Mouse (Mus musculus) ES-CJ7 (cell line): ENCODE results near the gene Maml2.
A peak's percentile ranks its signal among the peaks of the same experiment; 100 is the strongest.

Source experiments
- DNase-seq: peaks from one replicate; pipeline ENCODE4 v3.0.0; 2011; ENCODE audit warnings: low read depth, low spot score

Gene Maml2

GRCm38 (mm10) chr9:13525561-13526255 is 228.0 kb downstream of the Maml2 start:
- no peak for DNase-seq

DNA sequence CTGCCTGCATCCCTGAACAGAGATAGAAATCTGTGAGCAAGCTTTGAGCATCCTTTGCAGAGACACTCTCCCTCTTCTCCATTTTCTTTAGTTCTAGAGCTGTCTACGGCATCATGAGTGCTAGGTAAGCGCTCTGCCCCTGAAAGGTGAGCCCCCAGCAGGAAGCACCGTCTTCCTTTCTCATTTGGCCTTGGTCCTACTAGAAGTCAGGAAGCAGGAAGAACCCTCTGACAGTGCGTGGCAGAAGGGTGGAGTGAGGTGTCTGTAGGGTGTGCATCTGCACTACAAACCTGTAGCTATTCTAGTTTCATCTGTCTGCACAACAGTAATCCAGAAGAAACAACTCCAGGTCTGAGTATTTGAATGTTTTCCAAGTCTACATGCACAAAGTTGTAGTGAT is 232.8 kb downstream of the Maml2 start:
- DNase-seq, result no peak

- DNase-seq, result no peak
Observed at GRCm38 (mm10) chr9:13533076-13533707, 235.4 kb downstream of the Maml2 start.

DNA sequence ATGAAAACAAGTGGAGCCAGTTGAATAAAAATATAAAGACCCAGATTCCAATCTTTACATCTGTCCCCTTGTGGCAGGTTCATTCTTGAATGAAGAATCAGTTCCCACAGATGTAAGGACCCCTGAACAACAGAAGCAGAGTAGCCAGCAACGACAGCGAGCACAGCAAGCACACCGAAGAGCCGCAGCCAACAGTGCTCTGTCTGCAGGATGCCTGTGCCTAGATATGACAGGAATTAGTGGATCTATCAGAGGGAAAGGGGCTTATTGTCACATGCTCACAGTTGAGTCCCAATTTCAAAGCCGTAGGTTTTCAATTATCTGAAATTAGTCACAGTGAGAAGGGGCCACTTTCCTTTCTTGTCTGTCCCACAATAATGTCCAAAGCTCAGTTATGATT is 238.0 kb downstream of the Maml2 start:
- DNase-seq, result no peak

- no peak for DNase-seq
Observed at GRCm38 (mm10) chr9:13536419-13537261, 238.9 kb downstream of the Maml2 start.

GRCm38 (mm10) chr9:13538200-13538599 is 240.4 kb downstream of the Maml2 start:
- DNase-seq, result no peak

DNA sequence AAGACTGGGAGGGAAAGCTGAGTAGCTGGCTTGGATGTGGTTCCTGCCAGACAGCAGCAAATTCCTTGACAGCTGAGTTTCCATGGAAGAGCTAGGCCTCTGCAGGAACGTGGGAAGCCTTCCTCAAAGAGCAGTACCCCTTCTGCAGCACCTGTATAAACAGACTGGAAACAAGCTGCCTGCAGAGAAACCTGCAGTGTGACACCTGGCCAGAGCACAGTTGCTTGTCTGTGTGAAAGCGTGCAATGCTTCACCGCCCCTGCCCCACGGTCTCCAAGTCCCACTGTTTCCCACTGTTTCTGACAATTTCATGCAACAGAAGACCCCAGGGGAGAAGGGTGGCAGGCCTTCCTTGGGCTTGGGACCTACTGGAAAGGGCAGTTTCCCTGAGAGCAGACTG is 241.8 kb downstream of the Maml2 start:
- DNase-seq, result no peak

- no peak for DNase-seq
Observed at GRCm38 (mm10) chr9:13540227-13540626, 242.5 kb downstream of the Maml2 start.

- peak; percentile 9 for DNase-seq
Observed at GRCm38 (mm10) chr9:13540781-13541180, 243.0 kb downstream of the Maml2 start.

DNA sequence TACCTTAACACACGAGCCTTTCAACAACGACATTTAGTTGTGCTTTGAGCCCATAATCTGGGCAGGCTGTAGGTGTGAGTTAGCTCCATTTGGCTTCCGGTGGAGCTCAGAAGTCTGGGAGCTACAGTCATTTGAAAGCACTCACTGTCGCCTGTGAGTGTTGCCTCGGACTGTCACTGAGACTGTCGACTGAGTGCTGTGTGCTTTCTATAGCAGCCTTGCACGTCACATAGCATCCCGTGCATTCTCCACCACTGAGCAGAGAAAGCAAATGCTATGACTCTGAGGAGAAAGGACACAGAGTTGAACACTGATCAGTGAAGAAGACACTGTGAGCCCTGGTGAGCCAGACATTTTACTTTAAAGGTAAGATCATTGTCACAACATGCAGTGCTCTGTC is 245.4 kb downstream of the Maml2 start:
- no peak for DNase-seq

DNA sequence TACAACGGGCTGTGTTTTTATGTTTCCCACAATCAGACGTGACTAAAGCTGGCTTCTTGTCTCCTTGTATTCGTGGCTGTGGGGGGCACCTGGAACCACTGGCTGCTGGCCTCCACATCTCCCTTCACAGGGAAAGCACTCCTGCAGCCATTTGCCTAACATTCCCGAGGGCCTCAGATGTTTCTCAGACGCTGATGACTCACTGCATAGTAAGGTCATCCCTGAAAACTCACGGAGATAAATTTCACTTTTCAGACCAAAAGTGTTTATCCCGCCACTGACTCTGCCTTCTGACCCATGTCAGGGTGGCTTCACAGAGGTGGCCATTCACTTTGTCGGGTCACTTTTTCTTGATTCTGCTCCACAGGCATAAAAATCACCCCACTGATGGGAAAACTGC is 246.4 kb downstream of the Maml2 start:
- no peak for DNase-seq

DNA sequence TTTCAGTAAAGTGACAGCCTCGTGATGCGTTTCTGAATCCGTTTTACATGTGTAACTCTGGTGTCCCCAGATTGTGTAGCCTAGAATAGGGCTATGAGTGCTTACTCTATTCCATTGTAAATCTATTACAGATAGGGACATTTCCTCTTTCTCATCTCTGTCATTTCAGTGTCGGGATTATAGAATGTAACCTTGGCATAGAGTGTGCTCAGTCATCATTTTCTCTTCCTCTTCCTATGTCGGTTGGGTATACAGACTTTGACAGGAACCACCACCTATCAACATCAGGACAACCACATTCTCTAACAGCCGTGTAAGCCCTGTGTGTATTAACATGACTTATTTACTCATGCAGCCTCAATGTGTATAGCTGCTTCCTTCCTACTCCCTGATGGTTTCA is 248.0 kb downstream of the Maml2 start:
- no peak for DNase-seq

- no peak for DNase-seq
Observed at GRCm38 (mm10) chr9:13549911-13550310, 252.2 kb downstream of the Maml2 start.

DNA sequence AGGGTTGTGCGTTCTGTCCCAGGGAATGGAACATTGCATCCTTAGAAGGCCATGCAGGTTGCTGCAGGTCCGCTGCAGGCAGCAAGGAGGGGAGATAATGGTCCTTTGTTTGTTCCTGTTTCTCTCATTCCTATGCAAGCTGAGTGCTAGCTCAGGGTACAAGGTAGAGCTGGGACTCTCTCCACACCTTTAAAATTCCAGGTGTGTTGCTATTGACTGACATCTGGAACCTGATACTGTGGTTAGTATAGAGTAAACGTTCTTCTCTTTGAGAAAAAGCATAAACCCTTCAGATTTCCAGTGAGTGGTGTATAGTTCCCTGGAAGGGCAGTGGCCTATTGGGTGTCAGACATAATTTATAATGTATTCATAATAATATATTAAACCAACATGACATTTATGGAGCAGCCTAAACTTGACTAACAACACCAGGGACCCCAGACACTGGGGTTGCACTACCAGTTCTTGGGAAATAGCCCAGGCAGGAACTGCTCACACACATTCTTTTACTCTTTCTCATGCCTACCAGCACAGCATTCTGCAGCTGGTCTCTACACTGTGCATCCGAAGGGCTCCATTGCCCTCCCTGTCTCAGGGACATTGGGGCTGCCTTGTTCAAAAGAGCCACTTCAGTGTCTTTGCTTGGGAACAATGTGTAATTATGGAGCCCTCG is 254.8 kb downstream of the Maml2 start:
- no peak for DNase-seq

DNA sequence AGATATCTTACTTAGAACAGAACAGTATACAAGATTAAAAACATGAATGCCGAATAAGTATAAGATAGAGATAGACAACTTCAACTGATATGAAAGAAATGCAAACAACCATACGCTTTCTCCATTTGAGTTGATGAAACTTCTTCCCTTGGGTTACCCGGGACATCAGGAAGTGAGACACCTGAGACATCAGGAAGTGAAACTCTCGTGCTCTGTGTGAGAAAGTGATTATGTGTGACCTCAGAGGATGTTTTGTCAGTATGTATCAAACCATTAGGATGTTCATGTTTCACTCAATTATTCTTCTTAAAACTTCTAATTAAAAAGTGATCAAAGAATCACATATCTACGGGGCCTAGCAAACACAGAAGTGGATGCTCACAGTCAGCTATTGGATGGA is 257.0 kb downstream of the Maml2 start:
- no peak for DNase-seq

DNA sequence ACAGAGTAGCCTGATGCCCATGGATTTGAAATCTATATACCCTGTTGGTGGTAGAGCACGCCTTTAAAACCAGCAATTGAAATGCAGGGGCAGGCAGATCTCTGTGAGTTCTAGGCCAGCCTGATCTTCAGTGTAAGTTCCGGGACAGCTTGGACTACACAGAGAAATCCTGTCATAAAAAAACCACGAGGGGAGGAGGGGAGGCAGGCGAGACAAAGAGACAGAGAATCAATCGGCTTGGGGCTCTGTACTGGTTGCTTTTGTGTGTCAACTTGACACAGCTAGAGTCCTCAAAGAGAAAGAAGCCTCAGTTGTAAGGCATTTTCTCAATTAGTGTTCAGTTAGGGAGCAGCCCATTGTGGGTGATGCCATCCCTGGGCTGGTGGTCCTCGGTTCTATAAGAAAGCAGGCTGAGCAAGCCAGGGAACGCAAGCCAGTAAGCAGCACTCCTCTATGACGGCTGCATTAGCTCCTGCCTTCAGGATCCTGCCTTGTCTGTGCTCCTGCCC is 258.3 kb downstream of the Maml2 start:
- DNase-seq, result no peak

- no peak for DNase-seq
Observed at GRCm38 (mm10) chr9:13556696-13557095, 258.9 kb downstream of the Maml2 start.

GRCm38 (mm10) chr9:13558811-13559372 is 261.1 kb downstream of the Maml2 start:
- no peak for DNase-seq

- no peak for DNase-seq
Observed at GRCm38 (mm10) chr9:13560651-13561050, 262.9 kb downstream of the Maml2 start.

GRCm38 (mm10) chr9:13561335-13561734 is 263.6 kb downstream of the Maml2 start:
- DNase-seq, result no peak
